Mouse (Mus musculus): ENCODE measurements around the gene Lsm10. TPM values are rescaled to one million over a fixed set of nuclear protein-coding genes. Genes with fewer than 3 reads are reported as not detected.

The Lsm10 gene
- polyA plus RNA-seq, 2 experiments: 20.3 to 25.9 TPM

GRCm38 (mm10) chr4:126109613-126110373 is 13.4 kb downstream of the Lsm10 start:
- H3K36me3 ChIP-seq (replicated peaks; ENCODE audit: control insufficient read depth, insufficient read depth, low read depth): no peaks in the 10 kb centered on the region
- H3K9ac ChIP-seq (replicated peaks): no peak overlapping the region
- no peak overlapping the region for H3K27ac ChIP-seq
- no peaks in the 10 kb centered on the region for H3K27me3 ChIP-seq (ENCODE audit: control insufficient read depth, insufficient read depth, low read length)
- H3K4me3 ChIP-seq (ENCODE audit: insufficient read depth in 1 of 2, low read depth in 2 of 2, low read length in 2 of 2): no peak overlapping the region
- DNase-seq (ENCODE audit: low read depth in 3 of 3, low spot score in 3 of 3) (no peak), ATAC-seq (ENCODE audit: insufficient read depth) (no peak)
- no peaks in the 10 kb centered on the region for H3K9me3 ChIP-seq (ENCODE audit: control insufficient read depth, low read length)
- no peak for TF ChIP-seq CTCF (IDR thresholded peaks at IDR 0.05; ENCODE audit: low read depth)
- no peak for TF ChIP-seq EP300 (IDR thresholded peaks at IDR 0.05; ENCODE audit: low read depth)
- no peak overlapping the region; the same call in 1 of the 2 replicates for H3K4me2 ChIP-seq (ENCODE audit: low read depth)
- WGBS (ENCODE audit: insufficient replicate concordance): 64% methylated on average over 10 of the region's 10 CpGs
- H3K4me1 ChIP-seq (replicated peaks; ENCODE audit: control insufficient read depth in 2 of 2, insufficient read depth in 2 of 2, low read length in 1 of 2): peaks cover 12 to 33% of the 10 kb centered on the region in 2 experiments

- peak; percentile 24; the same call in 1 of the 2 replicates for ATAC-seq (ENCODE audit: insufficient read depth)
- no peak overlapping the region for H3K4me3 ChIP-seq (ENCODE audit: insufficient read depth in 1 of 2, low read depth in 2 of 2, low read length in 2 of 2)
These were observed 14.1 kb downstream of the Lsm10 start for GRCm38 (mm10) chr4:126110374-126111152.

GRCm38 (mm10) chr4:126111153-126111549 is 14.7 kb downstream of the Lsm10 start:
- H3K36me3 ChIP-seq (replicated peaks; ENCODE audit: control insufficient read depth, insufficient read depth, low read depth): no peaks in the 10 kb centered on the region
- H3K27ac ChIP-seq: no peak overlapping the region
- DNase-seq (ENCODE audit: low read depth in 3 of 3, low spot score in 3 of 3) (no peak), ATAC-seq (ENCODE audit: insufficient read depth) (no peak)
- 27% methylated on average over 7 of the region's 7 CpGs for WGBS (ENCODE audit: insufficient replicate concordance)
- no peak for TF ChIP-seq CTCF (IDR thresholded peaks at IDR 0.05; ENCODE audit: low read depth)
- no peak for TF ChIP-seq EP300 (IDR thresholded peaks at IDR 0.05; ENCODE audit: low read depth)
- no peaks in the 10 kb centered on the region for H3K9me3 ChIP-seq (ENCODE audit: control insufficient read depth, low read length)
- H3K4me2 ChIP-seq (ENCODE audit: low read depth): peak overlapping the region; percentile 36; the same call in 1 of the 2 replicates
- no peak overlapping the region for H3K4me3 ChIP-seq (ENCODE audit: insufficient read depth in 1 of 2, low read depth in 2 of 2, low read length in 2 of 2)
- no peaks in the 10 kb centered on the region for H3K27me3 ChIP-seq (ENCODE audit: control insufficient read depth, insufficient read depth, low read length)
- peaks cover 6 to 26% of the 10 kb centered on the region in 2 experiments for H3K4me1 ChIP-seq (replicated peaks; ENCODE audit: control insufficient read depth in 2 of 2, insufficient read depth in 2 of 2, low read length in 1 of 2)
- no peak overlapping the region for H3K9ac ChIP-seq (replicated peaks)

More at GRCm38 (mm10) chr4:126110374-126111152, 14.1 kb downstream of the Lsm10 start:
- Histone ChIP-seq H3K9me3 (ENCODE audit: control insufficient read depth, low read length) (no peaks in the 10 kb centered on the region), H3K36me3 (replicated peaks; ENCODE audit: control insufficient read depth, insufficient read depth, low read depth) (no peaks in the 10 kb centered on the region), H3K4me2 (ENCODE audit: low read depth) (peak overlapping the region; percentile 36; the same call in 1 of the 2 replicates), H3K27ac (peak overlapping the region; percentile 11; the same call in 1 of the 2 replicates), H3K4me1 (replicated peaks; ENCODE audit: control insufficient read depth in 2 of 2, insufficient read depth in 2 of 2, low read length in 1 of 2) (peaks cover 6 to 26% of the 10 kb centered on the region in 2 experiments), H3K27me3 (ENCODE audit: control insufficient read depth, insufficient read depth, low read length) (no peaks in the 10 kb centered on the region), H3K9ac (replicated peaks) (0 out of 2 replicates have a peak overlapping the region, but pooled peaks have one; percentile 11)
- TF ChIP-seq CTCF (IDR thresholded peaks at IDR 0.05; ENCODE audit: low read depth): peak; percentile 36
- TF ChIP-seq EP300 (IDR thresholded peaks at IDR 0.05; ENCODE audit: low read depth): no peak
- WGBS (ENCODE audit: insufficient replicate concordance): 12% methylated on average over 12 of the region's 12 CpGs
- DNase-seq (ENCODE audit: low read depth in 3 of 3, low spot score in 3 of 3): no peak

GRCm38 (mm10) chr4:126113243-126113642 is 16.8 kb downstream of the Lsm10 start:
- Histone ChIP-seq H3K27ac (no peak overlapping the region), H3K4me2 (ENCODE audit: low read depth) (no peak overlapping the region), H3K27me3 (ENCODE audit: control insufficient read depth, insufficient read depth, low read length) (no peaks in the 10 kb centered on the region), H3K9ac (replicated peaks) (no peak overlapping the region), H3K9me3 (ENCODE audit: control insufficient read depth, low read length) (no peaks in the 10 kb centered on the region), H3K4me3 (ENCODE audit: insufficient read depth in 1 of 2, low read depth in 2 of 2, low read length in 2 of 2) (no peak overlapping the region), H3K36me3 (replicated peaks; ENCODE audit: control insufficient read depth, insufficient read depth, low read depth) (no peaks in the 10 kb centered on the region), H3K4me1 (replicated peaks; ENCODE audit: control insufficient read depth in 2 of 2, insufficient read depth in 2 of 2, low read length in 1 of 2) (peaks cover 6 to 23% of the 10 kb centered on the region in 2 experiments)
- 74% methylated on average over 4 of the region's 4 CpGs for WGBS (ENCODE audit: insufficient replicate concordance)
- DNase-seq (ENCODE audit: low read depth in 3 of 3, low spot score in 3 of 3) (no peak), ATAC-seq (ENCODE audit: insufficient read depth) (no peak)
- TF ChIP-seq CTCF (IDR thresholded peaks at IDR 0.05; ENCODE audit: low read depth): no peak
- TF ChIP-seq EP300 (IDR thresholded peaks at IDR 0.05; ENCODE audit: low read depth): no peak

- Histone ChIP-seq H3K9ac (replicated peaks) (no peak overlapping the region), H3K27me3 (ENCODE audit: control insufficient read depth, insufficient read depth, low read length) (no peaks in the 10 kb centered on the region), H3K4me1 (replicated peaks; ENCODE audit: control insufficient read depth in 2 of 2, insufficient read depth in 2 of 2, low read length in 1 of 2) (peaks cover 6 to 20% of the 10 kb centered on the region in 2 experiments), H3K27ac (no peak overlapping the region), H3K9me3 (ENCODE audit: control insufficient read depth, low read length) (no peaks in the 10 kb centered on the region), H3K4me2 (ENCODE audit: low read depth) (no peak overlapping the region), H3K4me3 (ENCODE audit: insufficient read depth in 1 of 2, low read depth in 2 of 2, low read length in 2 of 2) (no peak overlapping the region), H3K36me3 (replicated peaks; ENCODE audit: control insufficient read depth, insufficient read depth, low read depth) (no peaks in the 10 kb centered on the region)
- WGBS (ENCODE audit: insufficient replicate concordance): 17% methylated on average over 6 of the region's 6 CpGs
- ATAC-seq (ENCODE audit: insufficient read depth) (peak; percentile 29; the same call in 1 of the 2 replicates), DNase-seq (ENCODE audit: low read depth in 3 of 3, low spot score in 3 of 3) (no peak)
- TF ChIP-seq EP300 (IDR thresholded peaks at IDR 0.05; ENCODE audit: low read depth) (no peak), CTCF (IDR thresholded peaks at IDR 0.05; ENCODE audit: low read depth) (peak; percentile 76)
These were observed 17.5 kb downstream of the Lsm10 start for GRCm38 (mm10) chr4:126113943-126114342.
